Mouse (Mus musculus): ENCODE measurements around the gene Hnf1a. TPM values are rescaled to one million over a fixed set of nuclear protein-coding genes. Genes with fewer than 3 reads are reported as not detected.

Gene Hnf1a
- polyA plus RNA-seq, 1 experiment from 2014 or later: 5.4 TPM

GRCm38 (mm10) chr5:114968651-114969050 lies 2.2 kb downstream of the Hnf1a start:
- no peak for ATAC-seq (ENCODE audit: low FRiP score, low TSS enrichment)
- Histone ChIP-seq H3K36me3 (ENCODE audit: control insufficient read depth, insufficient read depth, low read length) (no peaks in the 10 kb centered on the region), H3K9ac (ENCODE audit: low read length) (peak overlapping the region; percentile 65), H3K4me3 (ENCODE audit: low read depth, low read length) (peak overlapping the region; percentile 29), H3K4me2 (replicated peaks; ENCODE audit: low read depth) (peak overlapping the region; percentile 49), H3K4me1 (replicated peaks; ENCODE audit: control insufficient read depth, insufficient read depth) (no peaks in the 10 kb centered on the region; the same call in 1 of the 2 replicates), H3K9me3 (ENCODE audit: control insufficient read depth, low read length) (no peaks in the 10 kb centered on the region), H3K27ac (replicated peaks) (peak overlapping the region; percentile 89), H3K27me3 (ENCODE audit: control insufficient read depth, insufficient read depth, low read length) (no peaks in the 10 kb centered on the region)
- TF ChIP-seq CTCF (IDR thresholded peaks at IDR 0.05; ENCODE audit: low read depth): no peak
- TF ChIP-seq EP300 (optimal IDR thresholded peaks at IDR 0.05): no peak
- no peak for DNase-seq (ENCODE audit: low spot score)
- 35% methylated on average over 7 of the region's 7 CpGs for WGBS

- no peak for ATAC-seq (ENCODE audit: low FRiP score, low TSS enrichment)
- H3K27ac ChIP-seq (replicated peaks): peak overlapping the region; percentile 89
- H3K36me3 ChIP-seq (ENCODE audit: control insufficient read depth, insufficient read depth, low read length): no peaks in the 10 kb centered on the region
- H3K9ac ChIP-seq (ENCODE audit: low read length): no peak overlapping the region
- 32% methylated on average over 14 of the region's 14 CpGs for WGBS
- H3K4me3 ChIP-seq (ENCODE audit: low read depth, low read length): peak overlapping the region; percentile 29; the same call in 1 of the 2 replicates
- TF ChIP-seq EP300 (optimal IDR thresholded peaks at IDR 0.05) (no peak), CTCF (IDR thresholded peaks at IDR 0.05; ENCODE audit: low read depth) (no peak)
- no peaks in the 10 kb centered on the region for H3K9me3 ChIP-seq (ENCODE audit: control insufficient read depth, low read length)
- DNase-seq (ENCODE audit: low spot score): no peak
- no peaks in the 10 kb centered on the region for H3K27me3 ChIP-seq (ENCODE audit: control insufficient read depth, insufficient read depth, low read length)
- H3K4me1 ChIP-seq (replicated peaks; ENCODE audit: control insufficient read depth, insufficient read depth): no peaks in the 10 kb centered on the region; the same call in 1 of the 2 replicates
- H3K4me2 ChIP-seq (replicated peaks; ENCODE audit: low read depth): peak overlapping the region; percentile 49
Observed at GRCm38 (mm10) chr5:114967523-114968268, 3.2 kb downstream of the Hnf1a start.

DNA sequence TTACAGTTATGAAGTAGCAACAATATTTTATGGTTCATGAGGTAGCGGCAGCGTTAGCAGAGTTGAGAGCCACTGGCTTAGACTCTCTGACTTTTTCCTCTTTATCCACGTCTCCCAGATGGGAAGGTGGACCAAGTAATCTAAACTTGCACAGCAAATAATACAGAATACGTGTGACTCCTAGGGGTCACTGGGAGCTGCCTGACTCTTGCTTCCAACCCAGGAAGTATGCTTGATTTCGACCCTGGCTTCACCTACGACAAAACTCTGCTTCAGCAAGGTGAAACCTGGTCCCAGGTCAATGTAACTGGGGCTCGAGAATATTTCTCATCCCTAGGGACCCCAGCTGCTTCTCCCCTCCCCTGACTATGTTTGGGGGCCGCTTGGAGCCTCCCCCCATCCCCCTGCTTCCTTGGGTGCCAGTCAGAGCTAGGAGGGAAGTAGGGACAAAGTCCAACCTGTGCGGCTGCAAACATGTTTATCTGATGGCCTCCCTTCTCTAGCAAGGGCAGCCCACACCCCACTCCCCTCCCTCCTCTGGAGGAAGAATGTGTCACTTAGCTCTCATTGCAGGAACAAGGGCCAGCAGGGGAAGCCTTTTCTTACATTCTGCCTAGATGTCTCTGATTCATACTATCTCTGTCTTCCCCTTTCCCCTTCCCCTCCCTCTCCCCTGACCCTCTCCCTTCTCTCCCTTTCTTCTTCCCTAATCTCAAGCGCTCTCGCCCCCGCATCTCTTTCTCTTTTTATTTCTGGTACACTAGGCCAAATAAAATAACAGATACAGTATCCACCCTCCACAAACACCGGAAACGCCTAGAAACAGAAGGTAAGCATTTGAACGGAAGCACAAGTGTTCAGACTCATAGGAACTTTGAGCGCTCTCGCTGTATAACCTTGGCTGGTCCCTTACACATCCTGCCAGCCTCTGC lies 5.7 kb downstream of the Hnf1a start:
- Histone ChIP-seq H3K4me3 (ENCODE audit: low read depth, low read length) (no peak overlapping the region), H3K36me3 (ENCODE audit: control insufficient read depth, insufficient read depth, low read length) (no peaks in the 10 kb centered on the region), H3K4me1 (replicated peaks; ENCODE audit: control insufficient read depth, insufficient read depth) (no peaks in the 10 kb centered on the region; the same call in 1 of the 2 replicates), H3K9me3 (ENCODE audit: control insufficient read depth, low read length) (no peaks in the 10 kb centered on the region), H3K27ac (replicated peaks) (peak overlapping the region; percentile 91), H3K4me2 (replicated peaks; ENCODE audit: low read depth) (peak overlapping the region; percentile 34; the same call in 1 of the 2 replicates), H3K27me3 (ENCODE audit: control insufficient read depth, insufficient read depth, low read length) (no peaks in the 10 kb centered on the region), H3K9ac (ENCODE audit: low read length) (no peak overlapping the region)
- 33% methylated on average over 17 of the region's 17 CpGs for WGBS
- peak; percentile 85 for DNase-seq (ENCODE audit: low spot score)
- TF ChIP-seq CTCF (IDR thresholded peaks at IDR 0.05; ENCODE audit: low read depth) (no peak), EP300 (optimal IDR thresholded peaks at IDR 0.05) (no peak)
- ATAC-seq (ENCODE audit: low FRiP score, low TSS enrichment): peak; percentile 87

DNA sequence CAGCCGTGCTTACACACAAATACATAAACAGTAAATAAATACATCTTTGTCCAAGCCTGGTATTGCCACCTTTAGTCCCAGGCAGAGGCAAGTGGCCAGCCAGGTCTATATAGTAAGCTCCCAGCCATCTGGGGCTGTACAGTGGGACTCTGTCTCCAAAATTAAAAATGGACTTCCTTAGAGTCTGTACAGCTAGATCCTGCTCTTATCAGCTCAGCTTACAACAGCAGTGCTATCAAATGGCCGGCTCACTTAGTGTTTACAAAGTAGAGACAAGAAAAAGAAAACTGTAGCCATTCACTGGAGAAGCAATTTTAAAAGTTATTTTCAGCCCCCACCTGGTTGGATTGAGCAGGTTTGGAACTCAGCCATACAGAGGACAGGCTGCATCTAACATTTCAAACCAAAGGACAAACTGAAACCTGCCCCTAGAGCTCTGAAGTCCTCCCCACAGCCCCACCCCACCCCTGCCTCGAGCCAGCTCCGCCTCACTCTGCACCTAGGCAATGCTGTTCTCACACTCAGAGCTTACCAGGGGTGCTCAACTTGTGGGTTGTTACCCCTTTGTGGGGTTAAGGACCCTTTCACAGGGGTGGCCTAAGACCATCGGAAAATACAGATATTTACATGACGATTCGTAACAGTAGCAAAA lies 6.5 kb downstream of the Hnf1a start:
- no peaks in the 10 kb centered on the region for H3K9me3 ChIP-seq (ENCODE audit: control insufficient read depth, low read length)
- no peak overlapping the region for H3K9ac ChIP-seq (ENCODE audit: low read length)
- TF ChIP-seq EP300 (optimal IDR thresholded peaks at IDR 0.05) (no peak), CTCF (IDR thresholded peaks at IDR 0.05; ENCODE audit: low read depth) (no peak)
- 31% methylated on average over 7 of the region's 7 CpGs for WGBS
- H3K36me3 ChIP-seq (ENCODE audit: control insufficient read depth, insufficient read depth, low read length): no peaks in the 10 kb centered on the region
- peak overlapping the region; percentile 91 for H3K27ac ChIP-seq (replicated peaks)
- H3K4me1 ChIP-seq (replicated peaks; ENCODE audit: control insufficient read depth, insufficient read depth): no peaks in the 10 kb centered on the region; the same call in 1 of the 2 replicates
- DNase-seq (ENCODE audit: low spot score): peak; percentile 81
- H3K4me2 ChIP-seq (replicated peaks; ENCODE audit: low read depth): peak overlapping the region; percentile 34; the same call in 1 of the 2 replicates
- H3K27me3 ChIP-seq (ENCODE audit: control insufficient read depth, insufficient read depth, low read length): no peaks in the 10 kb centered on the region
- peak; percentile 66 for ATAC-seq (ENCODE audit: low FRiP score, low TSS enrichment)
- H3K4me3 ChIP-seq (ENCODE audit: low read depth, low read length): no peak overlapping the region

GRCm38 (mm10) chr5:114961590-114962360 lies 9.1 kb downstream of the Hnf1a start:
- Histone ChIP-seq H3K27ac (replicated peaks) (no peak overlapping the region), H3K36me3 (ENCODE audit: control insufficient read depth, insufficient read depth, low read length) (no peaks in the 10 kb centered on the region), H3K4me2 (replicated peaks; ENCODE audit: low read depth) (no peak overlapping the region), H3K4me3 (ENCODE audit: low read depth, low read length) (no peak overlapping the region), H3K9ac (ENCODE audit: low read length) (no peak overlapping the region), H3K9me3 (ENCODE audit: control insufficient read depth, low read length) (no peaks in the 10 kb centered on the region), H3K4me1 (replicated peaks; ENCODE audit: control insufficient read depth, insufficient read depth) (no peaks in the 10 kb centered on the region; the same call in 1 of the 2 replicates), H3K27me3 (ENCODE audit: control insufficient read depth, insufficient read depth, low read length) (no peaks in the 10 kb centered on the region)
- no peak for ATAC-seq (ENCODE audit: low FRiP score, low TSS enrichment)
- TF ChIP-seq EP300 (optimal IDR thresholded peaks at IDR 0.05) (no peak), CTCF (IDR thresholded peaks at IDR 0.05; ENCODE audit: low read depth) (no peak)
- no peak for DNase-seq (ENCODE audit: low spot score)
- 26% methylated on average over 4 of the region's 4 CpGs for WGBS

Data from stomach, postnatal 0 days (tissue).